Mouse (Mus musculus) hindbrain, embryonic 10.5 days (tissue): ENCODE results near the gene Wnk3. TPM values are rescaled to one million over a fixed set of nuclear protein-coding genes. Genes with fewer than 3 reads are reported as not detected.

Experiments
- DNase-seq: peaks from one replicate; pipeline ENCODE4 v3.0.0-alpha.2; 2017; ENCODE audit warnings: low spot score
- H3K27ac ChIP-seq: fragments of 300-500 bp; sonication (generic); 2 replicates; pipeline ENCODE4 v1.5.1; 2016; ENCODE audit warnings: mild to moderate bottlenecking, moderate library complexity
- H3K27me3 ChIP-seq: fragments of 300-500 bp; sonication (generic); 2 replicates; pipeline ENCODE4 v1.6.1; 2016; ENCODE audit warnings: mild to moderate bottlenecking; ENCODE audit not compliant: poor library complexity, insufficient read depth, severe bottlenecking
- H3K36me3 ChIP-seq: fragments of 300-500 bp; sonication (generic); 2 replicates; pipeline ENCODE4 v1.6.1; 2016; ENCODE audit warnings: mild to moderate bottlenecking, moderate library complexity
- H3K4me1 ChIP-seq: fragments of 300-500 bp; sonication (generic); replicated peaks from 2 replicates; pipeline ENCODE4 v1.6.1; 2016; ENCODE audit warnings: mild to moderate bottlenecking
- H3K4me3 ChIP-seq: fragments of 300-500 bp; sonication (generic); 2 replicates; pipeline ENCODE4 v1.5.1; 2016; ENCODE audit warnings: mild to moderate bottlenecking, moderate library complexity
- H3K9me3 ChIP-seq: fragments of 300-500 bp; sonication (generic); 2 replicates; pipeline ENCODE4 v1.6.1; 2016; ENCODE audit warnings: mild to moderate bottlenecking, moderate library complexity
- WGBS: fragments of 180-500 bp; shearing (Covaris S2); methylation state at CpG from one replicate; pipeline ENCODE4 v1.1.7; 2016; 5-methylcytosine and 5-hydroxymethylcytosine counted together
- polyA plus RNA-seq: library from polyadenylated mRNA; unstranded; fragments of >200 nt; fragmentation: Nextera tagmentation; extraction: Ambion mirVana; gene quantifications from 2 replicates; pipeline ENCODE4 v1.2.1, GENCODE M21; 2016

Wnk3 gene
- polyA plus RNA-seq, 1 experiment from 2014 or later: 7.5 TPM

DNA sequence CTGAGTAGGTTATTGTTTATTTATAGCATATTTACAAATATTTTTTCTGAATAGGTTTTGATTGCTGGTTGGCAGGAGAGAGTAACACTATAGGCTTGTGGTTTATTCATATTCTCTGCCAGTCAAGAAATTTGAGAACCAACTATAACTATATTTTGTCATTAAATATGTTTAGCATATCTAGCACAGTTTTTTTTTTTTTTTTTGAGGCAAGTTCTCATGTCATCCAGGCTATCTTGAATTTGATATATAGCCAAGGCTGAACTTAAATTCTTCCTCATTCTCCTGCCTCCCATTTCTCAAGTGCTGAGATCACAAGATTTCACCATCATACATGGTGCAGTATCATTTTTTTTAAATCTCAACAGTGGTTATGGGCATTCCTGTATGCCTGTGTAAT, 149.4 kb downstream of the Wnk3 start:
- Histone ChIP-seq H3K4me1 (peaks cover 13% of the 10 kb centered on the region), H3K9me3 (no peaks in the 10 kb centered on the region), H3K27ac (no peak overlapping the region), H3K36me3 (no peaks in the 10 kb centered on the region), H3K4me3 (no peak overlapping the region), H3K27me3 (peaks cover 26% of the 10 kb centered on the region)
- DNase-seq: no peak

DNA sequence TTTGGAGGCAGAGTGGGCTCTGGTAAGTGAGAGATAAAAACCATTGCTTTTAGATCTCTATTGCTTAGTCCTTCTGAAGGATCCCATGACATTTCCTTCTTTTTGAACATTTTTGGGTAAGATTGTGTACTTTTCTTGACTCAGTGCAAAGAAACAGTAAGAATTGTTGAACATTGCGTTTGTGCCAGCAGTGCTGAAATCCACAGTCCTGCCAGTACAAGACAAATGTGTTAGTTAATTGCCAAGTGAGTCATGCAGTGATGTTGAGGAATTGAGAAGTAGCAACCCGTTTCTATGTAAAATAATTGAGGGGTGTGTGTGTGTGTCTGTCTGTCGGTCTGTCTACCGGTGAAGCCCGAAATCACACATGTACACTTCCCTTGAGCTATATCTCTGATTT, 151.4 kb downstream of the Wnk3 start:
- H3K27me3 ChIP-seq: peaks cover 12% of the 10 kb centered on the region
- no peaks in the 10 kb centered on the region for H3K9me3 ChIP-seq
- no peak overlapping the region for H3K27ac ChIP-seq
- no peak for DNase-seq
- peaks cover 13% of the 10 kb centered on the region for H3K4me1 ChIP-seq
- no peak overlapping the region for H3K4me3 ChIP-seq
- whole genome bisulfite sequencing: 92% methylated on average over 5 of the region's 5 CpGs
- no peaks in the 10 kb centered on the region for H3K36me3 ChIP-seq

Other genes with a start within 250 kb of the Wnk3 start
- gene Gnl3l, start 180.8 kb upstream of the Wnk3 start, polyA plus RNA-seq: 38.6 and 40.1 TPM in 2 replicates
- 9.0 and 12.0 TPM in 2 replicates for gene Fgd1, start 151.9 kb upstream of the Wnk3 start, polyA plus RNA-seq
- 46.1 and 48.7 TPM in 2 replicates for gene Tsr2, start 101.5 kb upstream of the Wnk3 start, polyA plus RNA-seq
- gene Fam120c, start 146.1 kb downstream of the Wnk3 start, polyA plus RNA-seq: 2.6 and 2.8 TPM in 2 replicates